Mouse (Mus musculus) testis, adult 2 months (tissue): Measurements from ENCODE around the gene Astn2. TPM values are rescaled to one million over a fixed set of nuclear protein-coding genes. Genes with fewer than 3 reads are reported as not detected.
A peak's percentile ranks its signal among the peaks of the same experiment; 100 is the strongest.

Source experiments
- H3K27ac ChIP-seq: fragments of 200-500 bp; 2 replicates; pipeline ENCODE4 v1.5.1; 2012; ENCODE audit warnings: low read depth, low read length; ENCODE audit not compliant: control insufficient read depth, insufficient read depth
- H3K27me3 ChIP-seq: fragments of 200-500 bp; 2 replicates; pipeline ENCODE4 v1.6.1; 2012; ENCODE audit warnings: mild to moderate bottlenecking, low read length, moderate library complexity; ENCODE audit not compliant: control insufficient read depth, insufficient read depth
- H3K36me3 ChIP-seq: fragments of 200-500 bp; 2 replicates; pipeline ENCODE4 v1.6.1; 2012; ENCODE audit warnings: mild to moderate bottlenecking, low read length; ENCODE audit not compliant: control insufficient read depth, insufficient read depth
- H3K4me1 ChIP-seq: fragments of 200-500 bp; 2 replicates; pipeline ENCODE4 v1.6.1; 2012; ENCODE audit warnings: low read length; ENCODE audit not compliant: control insufficient read depth, insufficient read depth
- H3K4me3 ChIP-seq: fragments of 200-500 bp; 2 replicates; pipeline ENCODE4 v1.5.1; 2012; ENCODE audit warnings: low read depth, mild to moderate bottlenecking, low read length, moderate library complexity, mixed read lengths; ENCODE audit not compliant: control insufficient read depth
- CTCF ChIP-seq: fragments of 200-500 bp; IDR thresholded peaks from 2 replicates; pipeline ENCODE4 v1.5.1; 2012; ENCODE audit warnings: low read depth, mild to moderate bottlenecking, inconsistent platforms, low read length, moderate library complexity; ENCODE audit not compliant: control insufficient read depth, insufficient read depth, insufficient replicate concordance
- POLR2A ChIP-seq: fragments of 200-500 bp; IDR thresholded peaks from 2 replicates; pipeline ENCODE4 v1.6.1; 2012; ENCODE audit warnings: low read depth, mild to moderate bottlenecking, inconsistent platforms, low read length, moderate library complexity; ENCODE audit not compliant: control insufficient read depth
- polyA plus RNA-seq: library from polyadenylated mRNA; depleted of rRNA; stranded (reverse); fragments of >200 nt; gene quantifications from 2 replicates; pipeline ENCODE4 v1.2.3, GENCODE M21; 2012; rRNA removed

Astn2 gene
- 0.20 and 0.34 TPM in 2 replicates for polyA plus RNA-seq

DNA sequence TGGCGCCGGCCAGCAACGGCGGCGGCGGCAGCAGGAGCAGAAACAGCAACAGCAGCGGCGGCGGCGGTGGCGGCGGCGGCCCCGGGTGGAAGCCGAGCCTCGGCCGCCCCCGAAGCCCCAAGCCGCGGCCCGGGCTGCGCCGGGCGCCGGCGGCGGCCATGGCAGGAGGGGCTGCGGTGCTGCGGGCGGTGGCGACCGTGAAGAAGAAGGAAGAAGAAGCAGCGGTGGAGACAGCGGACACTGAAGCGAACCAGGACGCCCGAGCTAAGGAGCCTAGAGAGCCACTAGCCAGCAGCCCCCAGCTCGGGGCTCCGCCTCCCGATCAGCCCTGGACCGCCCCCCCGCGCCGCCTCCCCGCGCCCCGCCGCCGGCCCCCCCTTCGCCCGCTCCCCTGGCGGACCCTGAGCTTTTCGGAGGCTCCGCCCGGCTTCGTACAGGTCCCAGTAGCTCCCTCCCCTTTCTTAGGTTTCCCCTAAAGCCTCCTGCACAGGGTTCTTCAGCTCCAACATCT lies at the start of gene Astn2:
Gene Astn2 (minus strand): TSS at position 411 of the 511 bp plus-strand sequence.
- peaks cover 5% of the 10 kb centered on the region for H3K4me1 ChIP-seq
- no peak within 1 kb of the TSS for H3K27ac ChIP-seq
- TF ChIP-seq POLR2A = no peak
- TF ChIP-seq CTCF = no peak
- peak within 1 kb of the TSS; percentile 23; the same call in 1 of the 2 replicates for H3K4me3 ChIP-seq
- 0 out of 2 replicates have a peak, but pooled peaks cover 3% of the 10 kb centered on the region for H3K27me3 ChIP-seq
- H3K36me3 ChIP-seq = no peaks in the 10 kb centered on the region

DNA sequence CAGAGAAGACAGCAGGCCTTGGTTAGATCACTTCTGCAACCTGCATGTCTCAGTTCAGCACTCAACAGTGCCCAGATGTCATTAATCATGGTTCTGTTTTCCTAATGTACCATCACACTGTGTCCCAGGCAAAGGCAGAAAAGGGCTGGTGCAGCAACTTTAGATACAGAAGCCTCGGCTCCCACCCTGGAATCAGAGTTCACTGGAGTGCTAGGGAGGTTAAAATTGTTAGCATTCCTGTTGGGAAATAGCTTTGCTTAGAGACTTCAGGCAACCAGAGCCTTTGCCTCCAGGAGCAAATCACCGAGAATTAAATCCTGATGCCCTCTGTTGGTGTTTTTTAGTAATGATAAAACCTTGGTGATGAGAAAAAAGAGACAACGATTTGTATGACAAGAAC lies 45.7 kb upstream of the Astn2 start:
- TF ChIP-seq CTCF (no peak), POLR2A (no peak)
- no peaks in the 10 kb centered on the region for H3K27me3 ChIP-seq
- no peaks in the 10 kb centered on the region for H3K36me3 ChIP-seq
- H3K4me3 ChIP-seq = no peak overlapping the region
- H3K27ac ChIP-seq = no peak overlapping the region
- no peaks in the 10 kb centered on the region for H3K4me1 ChIP-seq

DNA sequence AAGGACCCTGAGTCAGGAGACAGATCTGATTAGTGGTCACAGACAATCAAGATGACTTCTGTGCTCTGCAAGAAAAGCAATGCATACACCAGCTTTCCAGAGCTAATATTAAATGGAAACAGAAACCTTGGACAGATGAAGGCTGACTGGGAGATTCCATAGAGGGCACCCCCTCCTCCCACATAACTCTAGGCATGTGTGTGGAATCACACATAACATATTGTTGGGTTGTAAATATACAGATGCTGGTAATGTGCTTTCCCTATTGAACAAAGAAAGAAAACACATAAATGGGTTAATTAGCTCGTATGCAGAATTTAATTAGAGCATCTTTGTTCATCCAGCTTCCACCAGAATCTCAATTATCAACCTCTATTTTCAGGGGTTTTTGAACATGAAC lies 26.8 kb upstream of the Astn2 start:
- Histone ChIP-seq H3K4me1 (no peaks in the 10 kb centered on the region), H3K4me3 (no peak overlapping the region), H3K27ac (no peak overlapping the region), H3K27me3 (no peaks in the 10 kb centered on the region), H3K36me3 (no peaks in the 10 kb centered on the region)
- TF ChIP-seq POLR2A (no peak), CTCF (no peak)

DNA sequence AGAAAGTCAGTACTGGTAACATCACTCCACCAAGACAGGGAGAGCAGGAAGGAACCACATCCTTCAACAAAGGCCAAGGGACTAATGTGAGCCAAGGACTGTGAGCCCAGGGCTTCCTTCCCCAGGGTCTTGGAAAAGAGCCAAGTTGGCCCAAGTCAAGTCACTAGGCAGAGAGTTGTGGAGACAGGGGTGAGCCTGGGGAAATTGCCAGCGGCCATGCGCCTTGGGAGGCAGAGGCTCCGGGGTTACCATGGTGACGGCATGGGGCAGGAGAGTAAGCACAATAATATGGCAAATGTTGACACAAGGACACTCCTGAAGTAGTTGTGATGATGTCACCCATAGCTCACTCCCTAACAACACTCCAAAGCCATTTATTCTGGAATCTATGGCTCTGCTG lies 21.4 kb upstream of the Astn2 start:
- Histone ChIP-seq H3K27me3 (no peaks in the 10 kb centered on the region), H3K4me3 (no peak overlapping the region), H3K4me1 (peaks cover 4% of the 10 kb centered on the region), H3K36me3 (no peaks in the 10 kb centered on the region), H3K27ac (no peak overlapping the region)
- TF ChIP-seq CTCF (no peak), POLR2A (no peak)

DNA sequence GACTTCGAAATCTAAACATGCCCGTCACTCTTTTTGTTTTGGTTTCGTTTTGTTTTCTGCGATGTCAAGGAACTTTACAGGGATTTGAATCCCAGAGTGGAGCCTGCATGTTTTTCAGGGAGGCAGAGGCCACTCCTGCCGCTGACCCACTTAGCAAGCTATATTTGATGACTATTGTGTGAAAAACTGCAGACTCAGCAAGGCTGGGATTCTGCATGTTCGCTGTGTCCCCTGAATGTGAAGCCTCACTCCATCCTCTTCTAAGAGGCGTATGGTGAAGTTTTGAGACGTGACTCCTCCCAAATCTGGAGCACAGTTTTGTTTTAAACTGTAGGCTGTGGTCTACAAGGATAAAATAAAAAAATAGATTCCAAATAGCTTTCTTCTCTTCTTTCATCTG lies 10.4 kb upstream of the Astn2 start:
- no peak overlapping the region for H3K27ac ChIP-seq
- no peaks in the 10 kb centered on the region for H3K27me3 ChIP-seq
- H3K36me3 ChIP-seq = no peaks in the 10 kb centered on the region
- no peak overlapping the region for H3K4me3 ChIP-seq
- TF ChIP-seq POLR2A = no peak
- no peak for TF ChIP-seq CTCF
- H3K4me1 ChIP-seq = no peaks in the 10 kb centered on the region

DNA sequence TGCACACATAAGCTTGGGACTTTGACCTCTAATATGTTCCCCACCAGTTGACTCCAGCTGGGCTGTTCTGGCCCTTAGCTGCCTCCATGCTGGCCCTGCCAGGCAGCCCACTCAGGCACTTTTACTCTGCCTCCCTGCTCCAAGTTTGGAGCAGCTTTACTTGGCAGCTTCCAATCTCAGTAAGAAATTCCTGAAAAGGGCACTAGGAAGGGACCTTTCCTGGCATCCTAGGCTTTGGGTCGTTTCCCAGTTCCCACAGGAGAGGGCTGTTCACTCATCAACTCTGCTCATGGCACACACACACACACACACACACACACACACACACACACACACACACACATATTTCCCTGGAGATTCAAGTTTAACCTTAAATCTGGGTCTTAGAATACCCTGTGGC lies 675 bp upstream of the Astn2 start:
- H3K27me3 ChIP-seq = 0 out of 2 replicates have a peak, but pooled peaks cover 3% of the 10 kb centered on the region

DNA sequence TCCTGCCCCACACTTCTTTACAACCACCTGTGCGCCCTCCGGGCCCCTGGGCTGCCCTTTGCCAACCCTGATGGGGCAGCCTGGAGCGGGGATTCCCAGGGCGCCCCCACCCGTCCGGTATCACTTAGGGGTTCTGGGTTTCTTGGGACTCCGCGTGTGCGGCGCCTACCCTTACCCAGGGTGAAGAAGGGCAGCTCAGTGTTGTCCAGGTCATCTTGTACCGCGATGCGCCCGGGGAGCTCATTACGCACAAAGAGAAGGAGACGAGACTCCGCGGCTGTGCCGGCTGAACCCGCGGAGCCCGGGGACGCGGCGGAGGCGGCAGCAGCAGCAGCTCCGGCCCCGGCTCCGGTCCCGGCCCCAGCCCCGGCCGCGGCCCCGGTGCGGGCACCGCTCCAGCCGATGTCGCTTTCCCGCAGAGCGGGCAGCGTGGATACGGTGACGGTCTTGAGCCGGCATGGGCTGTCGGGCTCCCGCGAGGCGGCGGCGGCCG lies 657 bp downstream of the Astn2 start:
- Histone ChIP-seq H3K4me1 (peaks cover 5% of the 10 kb centered on the region), H3K4me3 (peak overlapping the region; percentile 23; the same call in 1 of the 2 replicates), H3K27ac (no peak overlapping the region), H3K36me3 (no peaks in the 10 kb centered on the region), H3K27me3 (0 out of 2 replicates have a peak, but pooled peaks cover 3% of the 10 kb centered on the region)
- no peak for TF ChIP-seq CTCF
- TF ChIP-seq POLR2A = no peak

More for the DNA sequence above, 675 bp upstream of the Astn2 start:
- Histone ChIP-seq H3K36me3 (no peaks in the 10 kb centered on the region), H3K27ac (no peak overlapping the region), H3K4me3 (no peak overlapping the region), H3K4me1 (peaks cover 5% of the 10 kb centered on the region)
- TF ChIP-seq POLR2A = no peak
- no peak for TF ChIP-seq CTCF
